Mouse (Mus musculus) right cerebral cortex, adult 18-20 months (tissue): ENCODE measurements around the gene N4bp2l1.
A peak's percentile ranks its signal among the peaks of the same experiment; 100 is the strongest.
"Not testable (repeated sequence)": the region's sequence is repeated elsewhere in the genome, so short reads cannot be mapped to it uniquely, and the experiment has no call there.

ENCODE experiments used
- DNase-seq: peaks from one replicate; pipeline ENCODE4 v3.0.0; 2022; ENCODE audit warnings: mixed read lengths

N4bp2l1 gene

DNA sequence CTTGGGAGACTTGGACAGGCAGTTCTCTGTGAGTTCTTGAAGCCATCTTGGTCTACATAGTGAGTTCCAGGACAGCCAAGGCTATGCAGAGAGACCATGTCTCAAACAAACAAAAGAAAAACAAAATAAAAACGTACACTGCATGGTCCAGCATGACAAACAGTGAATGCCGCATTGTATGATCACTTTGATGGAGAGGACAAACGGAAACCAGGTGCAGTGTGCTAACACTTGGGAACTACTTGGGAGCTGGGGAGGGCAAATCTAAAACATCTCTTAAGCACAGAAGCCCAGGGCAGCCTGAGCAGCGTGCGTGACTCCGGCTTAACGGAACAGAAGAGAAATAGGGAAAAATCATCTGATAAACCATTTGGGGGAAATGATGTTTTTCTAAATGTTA, at the start of gene N4bp2l1:
Gene N4bp2l1, minus strand, starts transcription at position 101 of the 400 bp plus-strand sequence.
- no peak for DNase-seq

DNA sequence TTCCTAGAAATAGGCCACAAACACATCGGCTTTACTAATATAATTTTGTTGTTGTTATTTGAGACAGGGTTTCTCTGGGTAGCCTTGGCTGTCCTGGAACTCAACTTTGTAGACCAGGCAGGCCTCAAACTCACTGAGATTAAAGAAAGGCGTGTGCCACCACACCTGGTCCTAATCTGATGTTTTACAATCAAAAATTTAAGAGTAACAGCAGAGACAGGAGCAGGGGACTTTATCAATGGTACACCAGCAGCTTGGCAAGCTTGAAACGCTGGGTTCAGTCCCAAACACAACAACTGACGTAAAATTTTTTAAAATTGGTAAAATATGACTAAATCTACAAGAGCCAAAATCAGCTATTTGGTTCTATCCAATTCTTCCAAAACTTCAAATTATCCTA, 47.9 kb upstream of the N4bp2l1 start:
- DNase-seq: no peak

DNA sequence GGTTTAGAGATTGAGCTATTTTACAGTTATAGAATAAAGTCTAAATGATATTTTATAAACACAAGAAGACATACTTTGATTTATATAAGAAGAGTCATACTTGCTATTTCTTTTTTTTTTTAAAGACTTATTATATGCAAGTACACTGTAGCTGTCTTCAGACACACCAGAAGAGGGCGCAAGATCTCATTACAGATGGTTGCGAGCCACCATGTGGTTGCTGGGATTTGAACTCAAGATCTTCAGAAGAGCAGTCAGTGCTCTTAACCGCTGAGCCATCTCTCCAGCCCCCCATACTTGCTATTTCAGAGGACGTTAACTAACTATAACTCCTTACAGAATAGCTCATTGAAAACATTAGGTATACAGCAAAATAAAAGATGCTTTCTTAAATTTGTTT, 46.4 kb upstream of the N4bp2l1 start:
- not testable (repeated sequence) for DNase-seq

GRCm38 (mm10) chr5:150641440-150641839, 44.5 kb upstream of the N4bp2l1 start:
- no peak for DNase-seq

GRCm38 (mm10) chr5:150629692-150630091, 32.7 kb upstream of the N4bp2l1 start:
- DNase-seq: no peak

DNA sequence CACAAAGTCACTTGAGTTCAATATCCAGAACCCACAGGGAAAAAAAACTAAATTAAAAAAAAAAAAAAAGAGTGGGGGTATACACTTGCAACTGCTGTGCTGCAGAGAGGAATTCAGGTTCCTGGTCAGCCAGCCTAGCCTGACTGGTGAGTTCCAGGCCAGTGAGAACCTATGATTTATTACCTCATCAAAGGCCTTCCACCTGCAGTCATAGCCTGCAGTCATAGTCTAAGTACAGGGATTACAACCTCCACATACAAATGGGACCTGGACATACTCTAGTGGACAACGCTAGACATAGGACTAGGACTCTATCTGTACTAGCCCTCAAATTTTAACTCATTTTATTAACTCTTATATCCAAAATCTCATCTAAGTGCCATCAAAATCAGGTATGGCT, 32.3 kb upstream of the N4bp2l1 start:
- no peak for DNase-seq

- no peak for DNase-seq
Observed at GRCm38 (mm10) chr5:150625528-150625927, 28.5 kb upstream of the N4bp2l1 start.

DNA sequence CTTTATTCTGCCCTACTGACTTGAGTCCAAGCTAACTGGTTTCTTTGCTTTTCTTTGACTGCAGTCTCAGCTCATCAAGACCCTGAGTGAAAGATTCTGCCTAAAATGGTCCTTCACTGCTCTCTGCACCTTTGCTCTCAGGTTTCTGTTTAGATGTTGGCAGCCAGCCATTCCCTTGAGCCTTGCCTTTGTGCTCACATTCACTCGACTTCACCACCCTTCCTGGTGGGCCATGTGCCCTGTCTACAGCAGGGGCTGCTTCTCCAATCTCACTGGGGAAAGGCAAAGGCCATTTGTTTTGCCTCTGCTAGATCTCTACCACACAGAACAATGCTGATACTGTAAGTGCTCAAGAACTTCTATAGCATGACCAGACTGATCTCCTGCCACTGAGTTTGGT, 25.8 kb upstream of the N4bp2l1 start:
- DNase-seq: no peak

- no peak for DNase-seq
Observed at GRCm38 (mm10) chr5:150621592-150621991, 24.6 kb upstream of the N4bp2l1 start.

GRCm38 (mm10) chr5:150620588-150621135, 23.7 kb upstream of the N4bp2l1 start:
- DNase-seq: no peak

DNA sequence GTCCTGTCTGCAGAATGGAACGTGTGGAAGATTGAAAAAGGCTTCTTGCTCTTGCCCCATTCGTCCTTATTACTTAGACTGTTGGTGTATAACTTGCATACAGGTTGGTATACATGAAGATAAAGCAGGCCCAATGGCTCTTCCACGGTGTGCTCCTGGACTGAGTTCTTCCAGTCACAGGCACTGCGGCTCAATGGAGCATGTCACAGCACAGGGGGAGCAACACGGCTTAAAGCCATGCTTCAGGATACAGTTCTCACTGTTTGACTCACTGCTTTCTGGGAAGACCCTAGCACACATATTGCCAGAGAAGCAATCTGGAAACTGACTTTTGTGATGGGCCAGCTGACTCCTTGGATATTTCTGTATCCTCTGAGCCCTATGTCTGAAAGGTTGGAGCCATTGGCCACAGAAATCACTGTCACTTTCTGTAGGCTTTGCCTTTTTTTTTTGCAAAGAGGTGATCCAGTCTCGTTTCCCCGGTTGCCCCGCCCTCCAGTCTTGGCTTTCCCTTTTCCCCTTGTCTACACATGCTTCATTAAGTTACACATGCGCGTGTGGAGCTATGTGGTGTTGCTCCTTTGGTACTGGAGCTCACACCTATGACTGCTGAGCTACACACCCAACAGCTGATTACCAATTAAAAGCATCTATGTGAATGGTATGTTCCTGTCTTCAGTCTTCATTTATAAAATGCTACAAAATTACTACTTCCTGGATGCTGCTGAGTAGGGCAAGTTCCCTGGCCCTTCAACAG, 21.8 kb upstream of the N4bp2l1 start:
- DNase-seq: no peak

DNA sequence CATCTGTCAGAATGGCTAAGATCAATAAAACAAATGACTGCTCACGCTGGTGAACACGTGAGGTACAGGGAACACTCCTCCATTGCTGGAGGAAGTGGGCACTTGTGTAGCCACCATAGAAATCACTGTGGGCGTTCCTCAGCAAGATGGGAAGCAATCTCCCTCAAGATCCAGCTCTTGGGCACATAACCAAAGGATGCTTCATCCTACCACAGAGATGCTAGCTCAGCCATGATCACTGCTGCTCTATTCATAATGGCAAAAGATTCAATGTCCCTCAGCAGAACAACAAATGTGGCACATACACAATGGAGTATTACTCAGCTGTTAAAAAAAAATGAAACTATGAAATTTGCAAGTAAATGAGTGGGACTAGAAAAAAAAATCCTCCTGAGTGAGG, 19.7 kb upstream of the N4bp2l1 start:
- DNase-seq: no peak

- no peak for DNase-seq
Observed at GRCm38 (mm10) chr5:150616216-150616615, 19.2 kb upstream of the N4bp2l1 start.

DNA sequence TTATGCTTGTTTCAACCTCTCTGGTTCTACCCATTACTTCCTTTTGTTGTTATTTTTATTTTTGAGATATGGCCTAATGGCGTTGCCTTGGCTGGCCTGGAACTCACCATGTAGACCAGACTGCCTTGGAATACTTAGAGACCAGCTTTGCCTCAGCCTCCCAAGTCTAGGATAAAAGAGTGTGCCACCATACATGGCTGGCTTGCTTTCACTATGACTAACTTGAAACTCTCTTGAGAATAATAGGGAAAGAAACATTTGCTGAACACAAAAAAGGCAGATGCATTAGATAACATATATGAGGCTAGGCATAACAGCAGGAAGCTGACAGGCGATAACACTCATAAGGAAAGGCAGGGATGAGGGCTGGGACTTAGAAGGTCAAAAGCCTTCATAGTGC, 17.1 kb upstream of the N4bp2l1 start:
- no peak for DNase-seq

- DNase-seq: peak; percentile 43
Observed at GRCm38 (mm10) chr5:150611697-150612096, 14.7 kb upstream of the N4bp2l1 start.

DNA sequence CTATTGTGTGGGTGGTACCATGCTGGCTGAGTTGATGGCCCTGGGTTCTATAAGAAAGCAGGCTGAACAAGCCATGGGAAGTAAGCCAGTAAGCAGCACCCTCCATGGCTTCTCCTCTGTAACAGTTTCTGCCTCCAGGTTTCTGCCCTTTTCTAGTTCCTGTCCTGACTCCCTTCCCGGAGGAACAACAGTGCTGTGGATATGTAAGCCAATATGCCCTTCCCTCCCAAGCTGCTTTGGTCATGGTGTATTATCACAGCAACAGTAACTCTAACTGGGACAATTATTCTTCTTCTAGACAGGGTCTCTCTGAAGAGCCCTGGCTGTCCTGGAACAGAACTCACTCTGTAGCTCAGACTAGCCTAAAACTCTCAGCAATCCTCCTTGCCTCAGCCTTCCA, 14.1 kb upstream of the N4bp2l1 start:
- DNase-seq: no peak

- DNase-seq: no peak
Observed at GRCm38 (mm10) chr5:150607631-150608030, 10.6 kb upstream of the N4bp2l1 start.

DNA sequence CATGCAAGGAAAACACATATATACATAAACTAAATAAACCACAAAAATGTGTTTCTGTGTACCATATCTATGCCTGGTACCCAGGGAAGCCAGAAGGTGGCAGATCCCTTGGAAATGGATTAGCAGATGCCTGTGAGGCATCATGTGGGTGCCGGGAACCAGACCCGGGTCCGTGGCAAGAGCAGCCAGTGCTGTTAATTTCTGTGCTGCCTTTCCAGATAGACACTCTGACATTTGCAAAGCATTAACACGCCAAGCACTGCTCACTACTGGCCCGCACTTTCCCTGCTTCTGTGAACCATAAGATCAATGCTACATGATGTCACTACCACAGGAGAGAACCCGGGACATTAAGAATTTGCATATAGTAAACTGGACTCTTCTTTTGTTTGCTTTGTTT, 9.1 kb upstream of the N4bp2l1 start:
- DNase-seq: no peak

- DNase-seq: no peak
Observed at GRCm38 (mm10) chr5:150601441-150602230, 4.6 kb upstream of the N4bp2l1 start.

DNA sequence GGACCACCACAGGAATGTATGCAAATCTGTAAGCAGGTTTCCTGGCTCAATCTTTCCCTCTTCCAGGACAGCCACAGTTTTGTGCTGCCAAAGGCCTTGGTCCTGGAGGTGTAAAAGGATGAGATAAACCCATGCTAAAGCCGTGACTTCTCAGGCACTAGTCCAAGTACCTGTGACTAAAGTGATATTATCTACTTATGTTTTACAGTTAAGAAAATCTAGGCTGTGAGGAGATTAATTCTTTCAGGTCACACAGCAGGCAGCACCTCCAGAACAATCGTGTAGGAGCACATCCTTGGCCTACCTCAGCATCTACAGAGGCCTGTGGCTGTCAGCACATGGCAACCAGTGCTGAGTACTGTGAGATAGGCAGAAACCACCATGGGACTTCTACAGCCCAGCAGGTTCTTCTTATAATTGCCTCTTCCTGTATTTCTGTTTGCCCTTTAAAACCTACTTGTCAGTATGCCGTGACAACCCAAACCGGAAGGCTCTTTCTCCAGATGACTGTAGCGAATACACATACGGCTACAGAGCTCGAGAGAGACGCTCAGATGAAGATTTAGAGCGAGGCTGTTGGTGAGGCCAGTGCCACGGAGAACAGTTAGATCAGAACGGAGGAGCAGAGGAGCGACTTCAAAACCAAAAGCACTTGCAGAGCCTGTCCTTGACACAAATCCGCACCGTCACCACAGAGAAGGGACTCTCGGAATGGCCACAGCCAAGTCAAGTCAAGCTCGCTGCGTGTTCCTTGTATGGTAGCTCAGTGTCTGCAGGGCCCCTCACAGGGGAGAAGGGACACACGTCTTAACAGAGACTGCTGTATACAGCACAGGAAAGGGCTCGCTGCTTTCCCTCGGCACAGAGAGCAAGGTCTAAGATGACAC, 3.8 kb upstream of the N4bp2l1 start:
- no peak for DNase-seq

- DNase-seq: no peak
Observed at GRCm38 (mm10) chr5:150599301-150600294, 2.6 kb upstream of the N4bp2l1 start.
